Mouse (Mus musculus): Measurements from ENCODE around the gene Btc.

Gene Btc

DNA sequence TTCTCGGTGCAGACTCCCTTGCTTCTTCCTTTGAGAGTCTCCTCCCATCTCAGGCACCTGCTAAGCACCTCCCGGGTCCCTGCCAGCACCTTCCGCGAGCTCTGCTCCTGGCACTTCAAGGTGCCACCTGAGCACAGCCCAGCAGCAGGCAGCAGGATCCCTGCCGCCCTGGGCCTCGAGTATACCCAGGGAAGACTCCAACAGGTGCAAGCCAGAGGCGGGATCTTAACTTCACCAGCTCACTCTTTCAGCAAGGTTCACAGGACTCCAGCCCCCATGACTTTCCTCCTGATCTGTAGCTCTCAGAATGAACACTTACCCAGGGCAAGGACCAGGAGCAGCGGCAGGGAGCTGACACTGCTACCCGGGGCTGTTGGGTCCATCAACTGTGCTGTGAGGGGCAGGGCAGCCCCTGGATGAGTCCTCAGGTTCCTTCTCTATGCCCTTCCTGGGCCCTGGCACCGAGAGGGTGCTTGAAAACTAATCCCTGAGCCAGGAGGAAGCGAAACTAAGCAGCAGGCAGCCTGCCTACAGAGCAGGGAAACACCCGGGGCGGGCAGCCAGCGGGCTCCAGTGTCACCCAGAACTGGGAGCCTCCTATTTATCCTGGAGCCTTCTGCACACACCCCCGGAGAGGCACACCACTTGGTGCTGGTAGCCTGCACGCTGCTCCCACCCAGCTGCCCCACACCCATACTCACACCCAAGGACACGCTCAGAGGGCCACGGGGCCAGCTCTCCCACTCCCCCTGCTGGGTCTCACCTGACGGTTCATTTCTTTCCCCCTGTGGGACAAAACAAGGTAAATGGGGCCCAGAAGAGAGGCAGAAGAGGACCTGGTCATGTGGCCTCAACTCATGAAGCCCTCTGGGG is at the start of gene Btc:
Btc (minus strand) TSS at position 656 of the 873 bp plus-strand sequence.
- DNase-seq (ENCODE audit: low spot score), result peak; percentile 13

DNA sequence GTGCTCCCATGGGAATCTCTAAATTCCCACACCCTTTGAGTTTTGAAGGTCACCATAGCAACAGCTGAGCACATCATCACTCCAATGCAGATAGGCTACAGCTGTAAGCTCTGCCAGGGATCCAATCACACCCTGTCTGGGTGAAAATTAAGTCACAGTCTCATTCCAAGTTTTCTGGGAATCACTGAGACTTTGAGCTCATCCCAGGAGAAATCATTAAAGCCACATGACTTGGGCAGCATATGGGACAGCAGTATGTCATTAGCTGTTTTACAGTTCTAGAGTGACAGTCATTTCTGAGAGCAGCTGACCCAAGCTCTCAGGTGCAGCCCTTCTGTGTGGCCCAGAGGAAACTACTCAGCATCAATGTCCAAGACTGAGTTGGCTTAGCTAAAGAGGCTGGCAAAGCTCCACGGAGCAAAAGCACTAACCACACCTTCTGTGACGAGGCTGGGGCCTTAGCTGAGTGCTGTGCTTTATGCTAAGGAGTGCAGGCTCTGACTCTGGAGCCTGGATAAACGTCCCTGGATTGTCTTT is 42.3 kb upstream of the Btc start:
- DNase-seq (ENCODE audit: low spot score), result no peak

DNA sequence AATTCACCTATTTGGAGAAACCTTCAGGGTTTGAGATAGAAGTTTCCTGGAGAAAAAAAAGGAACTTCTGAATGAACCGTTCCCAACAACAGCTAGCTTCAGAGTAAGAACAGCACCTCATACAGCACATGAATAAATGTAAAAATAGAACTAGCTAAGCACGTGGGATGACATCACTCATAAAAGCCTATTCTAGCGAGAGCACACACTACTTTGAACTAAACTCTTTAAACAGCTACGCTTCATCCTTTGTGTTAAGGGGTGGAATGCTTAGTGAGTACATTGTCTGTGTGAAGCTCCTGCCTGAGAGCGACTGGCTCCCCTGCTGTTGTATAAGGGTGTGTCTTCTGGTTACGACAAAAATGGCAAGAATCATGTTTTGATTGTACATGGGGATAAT is 33.8 kb upstream of the Btc start:
- no peak for DNase-seq (ENCODE audit: low spot score)

DNA sequence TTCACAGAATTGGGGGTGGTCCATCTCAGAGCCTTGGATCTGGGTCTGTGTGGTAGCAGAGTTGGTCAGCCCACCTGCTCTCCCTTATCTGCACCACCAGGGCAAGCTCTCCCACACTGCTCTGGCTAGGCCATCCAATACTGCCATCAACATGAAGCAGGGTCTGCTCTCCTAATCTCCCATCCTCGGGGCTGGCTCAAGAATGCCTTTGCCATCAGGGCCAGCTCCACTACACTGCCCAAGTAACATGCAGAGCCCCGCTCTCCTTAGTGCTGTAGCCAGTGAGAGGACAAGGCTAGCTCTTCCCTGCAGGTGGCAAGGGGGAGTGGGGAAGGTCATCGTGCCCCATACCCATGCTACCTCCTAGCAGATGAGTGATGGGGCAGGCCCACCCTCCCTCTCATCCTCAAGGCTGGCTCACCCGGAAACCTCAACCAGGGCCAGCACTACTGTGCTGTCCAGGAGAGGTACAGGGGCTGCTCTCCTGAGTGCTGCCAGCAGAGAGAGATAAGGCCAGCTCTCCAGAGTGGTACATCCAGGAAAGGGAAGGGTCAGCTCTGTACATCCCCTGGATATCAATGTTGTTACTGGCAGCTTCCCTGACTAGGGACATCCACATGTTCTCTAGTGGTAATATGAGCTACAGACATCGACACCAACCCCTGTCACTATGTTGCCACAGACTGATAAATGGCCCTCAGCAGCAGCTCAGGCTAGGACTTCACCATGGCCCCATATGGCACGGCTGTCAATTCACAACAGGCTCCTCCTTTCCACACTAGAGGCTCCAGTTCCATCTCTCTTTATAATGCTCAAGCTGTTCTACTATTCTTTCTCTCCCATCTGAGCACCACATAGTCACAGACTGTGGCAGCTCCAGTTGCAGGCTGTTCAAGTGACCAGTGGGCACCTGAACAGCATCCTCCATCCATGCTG is 32.2 kb upstream of the Btc start:
- no peak for DNase-seq (ENCODE audit: low spot score)

DNA sequence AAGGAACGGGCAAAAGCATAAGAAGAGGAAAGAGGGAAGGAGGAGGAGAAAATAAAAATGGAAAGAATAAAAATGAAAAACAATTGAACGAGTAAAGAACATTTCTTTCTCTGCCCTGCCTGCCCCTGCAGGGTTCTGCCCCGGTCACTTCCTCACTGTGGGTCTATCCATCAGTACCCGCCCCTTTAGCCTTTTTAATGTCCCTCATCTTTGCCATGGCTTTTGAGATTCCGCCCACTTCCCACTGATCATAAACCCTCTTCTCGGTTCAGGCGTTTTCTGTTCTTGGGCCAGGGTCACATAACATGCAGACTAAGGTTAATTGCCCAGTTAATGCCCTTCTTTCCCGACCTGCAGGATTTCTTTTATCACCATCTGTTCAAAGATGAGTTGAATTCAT is 25.8 kb upstream of the Btc start:
- no peak for DNase-seq (ENCODE audit: low spot score)

DNA sequence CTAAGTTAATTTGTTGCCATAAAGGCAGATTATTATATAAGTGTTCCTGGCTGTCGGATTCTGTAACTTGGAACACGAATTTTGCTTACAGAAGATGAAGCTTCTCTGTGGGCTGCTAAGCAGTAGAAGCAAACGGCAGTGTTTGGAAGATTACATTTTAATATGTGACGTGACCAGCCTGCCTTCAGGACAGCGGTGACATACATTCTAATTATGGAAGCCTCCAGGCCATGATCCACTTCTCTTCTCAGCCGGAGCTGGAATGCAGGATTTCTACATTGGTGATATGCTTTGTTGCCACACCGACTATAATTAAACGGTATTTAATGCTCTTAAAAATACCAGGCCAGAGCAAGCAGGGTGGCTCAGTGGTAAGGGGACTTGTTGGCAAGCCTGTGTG is 11.0 kb upstream of the Btc start:
- DNase-seq (ENCODE audit: low spot score), result no peak

DNA sequence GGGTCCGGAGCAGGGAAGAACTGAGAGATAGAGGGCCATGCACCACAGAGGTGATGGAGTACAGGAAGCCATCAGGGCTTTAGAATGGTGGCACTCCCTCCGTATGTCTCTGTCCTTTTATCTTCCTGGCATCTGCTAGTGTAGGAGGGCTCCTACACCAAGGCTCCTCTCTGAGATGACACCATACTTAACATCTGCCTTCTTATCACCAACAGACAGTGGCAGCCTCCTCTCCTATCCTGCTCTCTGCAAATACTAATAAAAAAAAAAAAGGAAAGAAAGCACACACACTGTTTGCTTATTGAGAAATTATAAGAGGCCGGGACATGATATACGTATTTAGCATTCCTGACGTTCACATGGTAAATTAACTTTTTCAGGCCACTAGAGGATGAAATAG is 1.5 kb upstream of the Btc start:
- no peak for DNase-seq (ENCODE audit: low spot score)

DNA sequence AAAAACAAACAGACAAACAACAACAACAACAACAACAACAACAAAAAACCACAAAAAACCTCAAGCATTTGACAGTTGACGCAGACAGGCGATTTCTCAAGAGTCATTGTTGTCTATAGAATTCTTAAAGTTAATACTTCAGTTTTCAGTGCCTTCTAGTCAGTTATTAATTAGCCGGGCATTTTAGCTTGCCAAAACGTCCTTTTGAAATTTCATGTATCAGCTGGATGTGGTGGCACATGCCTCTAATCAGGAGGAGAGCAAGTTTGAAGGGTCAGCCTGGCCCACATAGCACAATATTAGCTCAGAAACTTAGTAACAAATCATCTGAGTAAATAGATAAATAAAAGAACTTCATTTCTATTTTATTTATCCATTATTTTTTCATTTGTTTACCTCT is 487 bp upstream of the Btc start:
- DNase-seq (ENCODE audit: low spot score), result no peak

DNA sequence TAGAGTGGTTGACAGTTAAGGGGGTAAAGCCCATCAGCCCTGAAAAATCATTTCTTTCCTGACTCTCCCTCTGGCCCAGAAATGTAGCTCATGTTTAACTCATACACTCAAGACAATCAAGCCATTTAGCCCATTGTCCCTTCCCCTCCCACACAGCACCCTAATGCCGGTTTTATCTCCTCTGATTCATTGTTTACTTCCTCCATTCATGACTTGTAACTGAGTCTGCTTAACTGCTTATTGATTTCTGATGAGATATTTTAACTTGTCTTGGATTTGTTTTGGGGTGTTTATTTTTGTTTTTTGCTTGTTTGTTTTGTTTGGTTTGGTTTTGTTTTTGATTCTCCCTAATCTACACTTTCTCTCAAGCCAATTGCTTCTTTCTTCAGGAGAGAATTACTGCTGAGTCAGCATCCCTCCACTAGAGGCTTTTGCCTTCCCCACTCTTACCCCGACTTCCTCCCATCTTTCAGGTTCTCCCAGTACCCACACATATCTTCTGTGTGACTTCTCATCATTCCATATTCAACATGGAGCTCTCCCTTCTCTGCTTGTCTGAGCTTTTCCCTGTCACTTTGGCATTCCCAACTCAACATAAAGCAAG is 2.2 kb downstream of the Btc start:
- DNase-seq (ENCODE audit: low spot score), result no peak

DNA sequence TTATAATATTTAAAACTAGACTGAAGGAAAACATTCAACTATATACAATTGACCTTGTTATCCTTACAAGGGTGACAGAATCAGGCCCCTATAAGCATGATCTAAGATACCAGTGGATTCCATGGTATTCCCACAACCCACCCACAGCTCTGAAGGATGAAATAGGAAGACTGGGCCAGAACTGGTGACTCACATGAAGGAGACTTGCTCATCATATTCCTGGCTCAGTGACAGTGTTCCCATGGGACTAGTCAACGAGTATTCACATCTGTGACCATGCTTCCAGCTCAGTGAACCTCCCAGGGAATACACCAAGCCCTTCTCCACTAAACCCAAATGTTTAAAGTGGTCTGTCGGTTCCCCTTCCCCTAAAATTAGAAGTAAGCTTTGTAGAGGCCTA is 27.3 kb downstream of the Btc start:
- no peak for DNase-seq (ENCODE audit: low spot score)

DNA sequence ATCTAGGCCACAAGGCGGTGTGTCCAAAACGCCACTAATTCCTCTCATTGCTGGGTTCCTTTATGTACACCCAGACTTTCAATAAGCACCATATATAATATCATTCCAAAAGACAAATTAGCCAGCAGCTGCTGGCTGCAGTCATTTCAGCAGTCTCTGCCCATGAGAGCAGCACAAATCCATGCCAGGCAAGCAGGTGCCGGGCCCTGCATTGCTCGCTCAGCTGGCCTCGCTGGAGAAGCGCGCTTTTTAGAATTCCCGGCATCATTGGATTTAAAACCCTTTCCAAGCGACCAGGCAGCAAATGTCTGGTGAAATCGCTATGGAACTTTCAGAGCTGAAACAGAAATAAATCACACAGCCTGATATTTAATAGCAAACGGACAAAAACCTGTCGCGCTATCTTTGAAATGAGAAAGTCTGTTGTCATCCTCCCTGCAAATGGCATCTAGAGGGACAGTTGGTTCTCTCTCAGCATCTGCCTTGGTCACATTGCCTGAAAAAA is 34.7 kb downstream of the Btc start:
- no peak for DNase-seq (ENCODE audit: low spot score)

DNA sequence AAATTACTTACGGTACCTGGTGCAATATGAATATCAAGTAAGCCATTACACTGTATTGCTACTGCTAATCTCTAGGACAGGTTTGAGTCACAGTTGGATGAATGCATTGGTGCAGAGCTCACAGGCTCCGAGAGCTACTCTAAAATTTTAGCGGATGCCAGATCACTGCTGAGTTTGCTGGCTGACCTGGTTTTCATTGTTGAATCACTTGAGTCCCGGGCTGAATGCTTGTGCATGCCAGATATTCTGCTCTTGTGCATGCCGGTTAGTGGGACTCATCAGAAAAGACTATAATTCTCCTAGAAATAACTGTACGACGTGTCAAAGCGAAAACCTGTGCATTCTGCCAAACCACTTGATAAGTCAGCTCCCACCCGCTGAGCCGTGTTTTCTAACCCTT is 35.9 kb downstream of the Btc start:
- DNase-seq (ENCODE audit: low spot score), result no peak

DNA sequence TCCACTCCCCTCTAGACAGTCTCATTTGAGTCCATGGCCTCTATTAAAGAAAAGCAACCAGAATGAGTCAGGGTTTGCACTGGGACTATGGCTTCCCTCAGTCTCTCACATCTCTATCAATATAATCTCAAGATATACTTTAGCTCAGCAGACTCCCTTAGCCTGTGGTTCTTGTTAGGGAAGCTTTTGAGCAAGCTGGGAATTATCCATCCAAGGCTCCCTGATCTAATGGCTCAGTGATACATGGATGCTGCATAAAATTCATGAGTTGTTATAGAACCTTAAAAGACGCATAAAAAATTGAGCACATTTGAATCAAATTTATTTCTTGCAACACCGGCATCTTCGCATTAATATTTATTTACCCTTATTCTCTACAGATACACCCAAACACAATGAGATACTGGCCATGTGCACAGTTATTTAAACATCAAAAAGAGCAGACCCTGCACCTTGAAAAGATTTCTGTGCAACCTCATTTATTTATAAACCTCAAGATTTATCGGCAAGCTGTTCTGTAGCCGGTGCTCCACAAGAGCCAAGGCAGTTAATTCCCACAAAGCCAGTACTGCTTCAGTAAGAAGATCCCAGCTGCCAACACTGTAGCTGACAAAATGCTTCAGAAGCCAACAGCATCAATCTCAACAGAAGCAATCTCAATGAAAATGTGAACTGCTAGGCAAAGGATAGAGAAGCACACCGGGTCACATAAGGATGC is 39.4 kb downstream of the Btc start:
- no peak for DNase-seq (ENCODE audit: low spot score)

DNA sequence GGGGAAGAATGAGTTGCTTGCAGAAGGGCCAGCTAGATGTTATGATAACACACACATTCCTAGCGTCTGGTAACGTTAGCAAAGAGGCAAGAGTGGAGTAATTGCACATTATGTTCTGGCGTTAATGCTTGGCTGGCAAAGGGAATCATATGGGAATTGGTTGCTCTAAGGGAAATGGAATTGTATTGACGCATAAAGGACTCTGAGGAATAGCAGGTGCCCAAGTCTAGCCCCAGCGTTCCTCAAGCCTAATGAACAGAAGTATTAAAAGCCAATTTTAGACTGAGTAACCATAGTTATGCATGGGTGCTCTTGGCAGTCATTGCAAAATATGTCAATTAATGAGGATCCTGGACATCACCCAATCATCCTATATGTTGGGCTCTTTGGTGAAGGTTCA is 50.1 kb downstream of the Btc start:
- no peak for DNase-seq (ENCODE audit: low spot score)

DNA sequence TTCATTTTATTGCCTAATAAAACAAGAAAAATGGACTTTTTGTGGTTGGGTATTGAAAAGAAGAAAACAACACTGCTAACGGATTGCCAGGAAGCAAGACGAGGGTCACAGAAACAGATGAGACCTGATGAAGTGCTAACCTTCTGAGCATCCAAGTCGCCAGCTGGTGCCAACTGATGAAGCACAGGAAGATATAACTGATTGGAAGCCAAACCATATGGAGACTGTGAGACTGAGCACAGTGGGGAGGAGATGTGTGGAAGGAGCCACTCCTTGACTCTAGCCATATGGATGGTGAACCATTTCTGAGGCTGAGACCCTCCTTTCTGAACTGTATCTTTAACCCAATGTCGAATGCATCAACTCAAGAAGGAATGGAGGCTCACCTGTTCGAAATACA is 57.1 kb downstream of the Btc start:
- DNase-seq (ENCODE audit: low spot score), result no peak

DNA sequence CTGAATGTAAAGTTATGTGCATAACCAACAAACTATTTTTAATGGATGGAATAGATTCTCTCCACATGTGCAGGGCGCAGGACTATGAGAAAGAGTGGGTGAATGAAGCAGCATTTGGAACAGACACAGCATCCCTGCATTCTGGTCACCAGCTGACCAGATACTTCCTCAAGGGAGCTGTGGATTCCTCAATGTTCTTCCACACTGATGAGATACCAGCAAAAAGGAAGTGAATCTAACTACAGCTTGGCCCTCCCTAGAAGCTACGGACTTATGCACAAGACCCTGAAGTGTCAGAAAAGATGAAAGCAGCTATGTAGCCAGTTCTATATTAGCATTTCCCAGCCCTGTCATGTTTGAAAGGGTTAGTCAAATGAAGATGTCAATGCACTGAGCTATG is 57.7 kb downstream of the Btc start:
- no peak for DNase-seq (ENCODE audit: low spot score)

DNA sequence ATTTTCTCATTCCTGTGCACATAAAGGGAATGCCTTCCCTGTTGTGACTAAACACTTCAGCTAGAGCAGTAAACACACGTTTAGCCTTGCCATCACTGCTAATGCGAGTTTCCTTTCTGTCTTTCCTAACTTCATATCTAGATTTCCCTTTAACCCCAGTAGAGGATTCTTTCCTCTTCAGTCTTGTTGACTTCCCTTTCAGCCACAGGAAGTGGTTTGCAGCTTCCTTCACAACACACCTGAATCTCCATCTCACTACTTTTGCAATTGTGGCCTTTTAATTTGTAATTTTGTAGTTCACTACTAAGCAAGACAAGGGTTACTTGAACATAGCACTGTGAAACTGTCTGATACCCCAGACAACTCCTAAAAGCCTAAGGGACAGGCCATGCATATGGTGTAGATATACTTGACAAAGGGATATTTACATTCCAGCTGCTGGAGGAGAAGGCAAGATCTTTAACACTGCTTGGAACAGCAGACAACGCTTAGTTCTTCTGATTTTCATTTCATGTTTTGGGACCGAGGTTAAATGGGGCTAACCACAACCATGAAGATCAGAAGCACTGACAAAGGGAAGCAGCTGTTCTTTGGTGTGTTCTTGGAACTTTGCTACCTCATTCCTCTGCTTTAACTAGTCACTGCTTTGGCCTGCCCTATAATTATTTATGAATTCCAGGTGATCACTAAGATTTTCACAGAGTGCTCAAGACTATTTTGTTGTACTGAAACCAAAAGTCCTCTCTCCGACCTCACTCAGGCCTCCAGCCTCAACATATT is 60.6 kb downstream of the Btc start:
- no peak for DNase-seq (ENCODE audit: low spot score)

DNA sequence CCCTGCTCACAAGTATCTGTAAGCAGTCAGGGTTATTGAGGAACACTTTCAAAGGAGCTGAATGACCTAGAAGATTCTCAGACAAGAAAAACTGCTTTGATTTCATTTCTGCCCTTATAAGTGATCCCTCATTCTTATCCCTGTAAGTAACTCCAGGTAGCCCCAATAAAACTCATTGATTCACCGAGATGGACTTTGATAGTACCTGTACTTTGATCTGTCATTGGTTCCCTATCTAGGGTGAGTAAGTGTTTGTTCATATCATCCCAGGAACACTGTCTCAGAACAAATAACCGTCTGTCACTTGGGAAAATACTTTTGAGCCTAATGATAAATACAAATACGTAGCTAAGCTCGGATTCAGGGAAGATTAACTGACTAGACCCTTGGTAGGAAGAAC is 68.6 kb downstream of the Btc start:
- no peak for DNase-seq (ENCODE audit: low spot score)

DNA sequence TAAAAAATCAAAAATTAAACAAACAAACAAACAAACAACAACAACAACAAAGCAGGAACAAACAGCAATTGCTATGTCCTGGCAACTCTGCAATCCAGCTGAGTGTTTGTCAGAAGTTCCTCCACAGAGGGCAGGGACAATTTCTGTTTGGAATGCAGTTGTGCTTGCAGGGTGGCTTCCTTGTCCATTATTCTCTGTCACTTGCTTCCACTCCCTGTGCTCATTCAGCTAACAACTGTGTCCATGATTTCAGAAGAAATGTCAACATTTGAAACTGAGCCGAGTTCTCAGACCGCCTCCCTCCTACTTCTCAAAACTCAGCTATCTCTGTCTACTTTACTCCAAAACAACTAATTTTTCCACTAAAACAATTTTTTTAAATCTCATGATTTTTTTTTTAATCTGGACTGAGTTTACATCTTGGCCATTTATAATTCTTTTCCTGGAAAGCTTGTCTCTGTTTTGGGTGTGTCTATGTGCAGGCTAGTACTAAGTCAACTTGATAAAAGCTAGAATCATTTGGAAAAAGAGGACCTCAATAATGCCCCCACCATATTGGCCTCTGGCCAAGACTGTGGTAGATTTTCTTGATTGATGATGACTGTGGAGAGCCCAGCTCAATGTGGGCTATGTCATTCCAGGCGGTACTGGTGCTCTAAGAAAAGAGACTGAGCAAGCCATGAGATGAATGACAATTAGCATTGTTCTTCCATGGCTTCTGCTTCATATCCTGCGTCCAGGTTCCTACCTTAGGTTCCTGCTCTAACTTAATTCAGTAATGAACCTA is 70.5 kb downstream of the Btc start:
- no peak for DNase-seq (ENCODE audit: low spot score)

DNA sequence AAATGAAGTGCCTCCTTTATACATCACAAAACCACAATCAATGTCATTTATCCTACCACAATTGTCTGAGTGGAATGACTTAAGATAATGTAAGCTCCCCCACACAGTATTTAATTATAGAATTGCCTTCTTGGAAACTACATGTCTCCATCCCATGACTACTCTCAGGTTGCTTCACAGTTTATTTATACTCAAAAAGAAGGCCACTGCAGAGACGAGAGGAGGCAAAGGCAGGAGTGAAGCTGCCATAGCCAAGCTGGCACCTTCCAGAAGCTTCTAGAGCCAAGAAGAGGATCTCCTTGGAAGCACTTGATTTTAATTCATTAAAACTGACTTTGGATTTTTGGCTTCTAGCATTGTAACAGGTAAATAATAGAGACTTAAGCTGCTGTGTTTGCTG is 81.0 kb downstream of the Btc start:
- no peak for DNase-seq (ENCODE audit: low spot score)

All from testis, postnatal 14 days (tissue).